Mouse (Mus musculus): Measurements from ENCODE around the gene Rnf31.

The Rnf31 gene

DNA sequence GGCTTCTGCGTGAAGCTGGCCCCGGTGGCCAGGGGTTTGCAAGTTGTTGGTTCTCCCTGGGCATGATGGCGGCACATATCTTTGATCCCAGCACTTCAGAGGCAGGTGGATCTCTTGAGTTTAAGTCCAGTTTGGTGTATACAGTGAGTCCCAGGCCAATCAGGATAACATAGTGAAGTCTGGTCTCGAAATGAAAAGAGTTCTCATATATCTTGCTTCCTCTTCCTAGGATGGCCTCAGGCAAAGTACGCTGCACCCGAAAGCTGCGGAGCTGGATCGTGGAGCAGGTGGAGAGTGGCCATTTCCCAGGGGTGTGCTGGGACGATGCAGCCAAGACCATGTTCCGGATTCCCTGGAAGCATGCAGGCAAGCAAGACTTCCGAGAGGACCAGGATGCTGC is 13.3 kb downstream of the Rnf31 start:
- no peak for DNase-seq (ENCODE audit: low spot score in 2 of 2)

GRCm38 (mm10) chr14:55605743-55606459 is 14.4 kb downstream of the Rnf31 start:
- no peak for DNase-seq (ENCODE audit: low spot score in 2 of 2)

GRCm38 (mm10) chr14:55608339-55608738 is 16.8 kb downstream of the Rnf31 start:
- no peak for DNase-seq (ENCODE audit: low spot score in 2 of 2)

GRCm38 (mm10) chr14:55613346-55613745 is 21.8 kb downstream of the Rnf31 start:
- no peak for DNase-seq (ENCODE audit: low spot score in 2 of 2)

- DNase-seq (ENCODE audit: low spot score in 2 of 2), result no peak
Measured at GRCm38 (mm10) chr14:55614565-55615178, 23.2 kb downstream of the Rnf31 start.

GRCm38 (mm10) chr14:55615876-55616275 is 24.4 kb downstream of the Rnf31 start:
- no peak for DNase-seq (ENCODE audit: low spot score in 2 of 2)

- no peak for DNase-seq (ENCODE audit: low spot score in 2 of 2)
Measured at GRCm38 (mm10) chr14:55616844-55617243, 25.3 kb downstream of the Rnf31 start.

DNA sequence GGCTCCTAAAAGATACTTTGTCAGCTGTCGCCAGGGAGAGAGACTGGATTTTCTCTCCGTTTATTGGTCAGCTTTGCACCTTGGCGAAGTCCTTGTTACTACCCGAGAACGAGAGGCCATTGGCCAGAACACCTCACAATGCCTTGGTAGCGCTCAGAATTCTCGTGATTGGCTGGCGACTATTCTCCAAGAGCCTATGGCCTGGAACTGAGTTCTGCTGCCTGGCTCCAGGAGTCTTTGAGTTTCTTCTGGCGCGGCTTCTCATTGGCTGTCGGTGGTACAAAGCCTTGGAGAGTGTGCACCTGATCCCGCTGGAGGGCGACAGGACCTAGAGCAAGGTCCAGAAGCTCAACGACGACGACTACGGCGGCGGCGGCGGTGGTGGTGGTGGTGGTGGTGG is 26.3 kb downstream of the Rnf31 start, which contains the start of gene Rec8:
Rec8 (plus strand) TSS at position 216 of the 400 bp plus-strand sequence.
- DNase-seq (ENCODE audit: low spot score in 2 of 2), result no peak

- DNase-seq (ENCODE audit: low spot score in 2 of 2), result no peak
Measured at GRCm38 (mm10) chr14:55618486-55619195, 27.1 kb downstream of the Rnf31 start.

DNA sequence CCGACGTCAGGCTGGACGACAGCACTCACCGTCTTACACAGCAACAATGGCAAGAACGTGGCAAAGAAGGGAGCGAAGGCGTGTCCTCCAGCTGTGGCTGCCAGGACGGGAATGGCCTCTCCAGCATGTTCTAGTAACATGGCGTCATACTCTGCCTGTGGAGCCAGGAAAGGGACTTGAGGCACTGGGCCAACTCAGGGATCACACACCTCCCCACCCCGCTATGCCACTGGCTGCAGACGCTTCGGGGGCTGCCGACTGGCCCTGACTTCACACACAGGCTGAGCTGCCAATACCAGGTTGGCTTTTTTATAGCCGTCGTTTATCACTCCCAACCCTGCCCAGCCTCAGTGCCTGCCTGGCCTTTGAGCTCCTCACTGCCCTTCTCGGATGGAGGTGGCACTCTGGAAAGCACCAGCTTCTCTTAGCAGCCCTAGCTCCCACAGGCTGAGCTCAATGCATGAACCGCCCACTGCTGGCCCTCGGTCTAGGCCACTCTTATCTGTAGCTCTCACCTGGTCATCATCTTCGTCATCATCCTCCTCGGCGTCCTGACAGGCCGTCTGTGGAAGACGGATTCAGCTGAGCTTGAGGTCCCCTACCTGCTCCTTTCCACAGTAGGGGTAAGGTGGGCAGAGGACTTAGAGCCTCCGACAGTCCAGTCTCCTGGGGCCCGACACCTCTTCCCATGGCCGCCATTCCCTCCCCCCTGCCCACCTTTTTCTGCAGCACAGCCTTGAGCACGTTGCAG is 36.7 kb downstream of the Rnf31 start:
- DNase-seq (ENCODE audit: low spot score in 2 of 2), result no peak

DNA sequence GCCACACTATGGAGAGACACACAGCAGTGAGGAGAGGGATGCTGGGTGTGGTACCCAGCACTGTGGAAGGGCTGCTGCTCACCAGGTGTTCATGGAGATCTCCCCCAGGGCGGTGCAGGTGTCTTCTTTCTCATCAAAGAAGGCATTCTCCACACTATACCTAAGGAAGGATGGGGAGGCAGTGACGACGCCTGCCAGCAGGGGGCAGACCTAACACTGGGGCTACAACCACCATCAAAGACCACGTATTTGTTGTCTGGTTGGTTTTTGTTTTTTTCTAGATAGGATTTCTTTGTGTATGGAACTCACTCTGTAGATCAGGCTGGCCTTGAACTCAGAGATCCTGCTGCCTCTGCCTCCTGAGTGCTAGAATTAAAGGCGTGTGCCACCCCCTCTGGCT is 37.8 kb downstream of the Rnf31 start:
- peak; percentile 36 to 41 for DNase-seq (ENCODE audit: low spot score in 2 of 2)

- DNase-seq (ENCODE audit: low spot score in 2 of 2), result peak; percentile 34 to 37
Measured at GRCm38 (mm10) chr14:55634874-55635522, 43.5 kb downstream of the Rnf31 start.

DNA sequence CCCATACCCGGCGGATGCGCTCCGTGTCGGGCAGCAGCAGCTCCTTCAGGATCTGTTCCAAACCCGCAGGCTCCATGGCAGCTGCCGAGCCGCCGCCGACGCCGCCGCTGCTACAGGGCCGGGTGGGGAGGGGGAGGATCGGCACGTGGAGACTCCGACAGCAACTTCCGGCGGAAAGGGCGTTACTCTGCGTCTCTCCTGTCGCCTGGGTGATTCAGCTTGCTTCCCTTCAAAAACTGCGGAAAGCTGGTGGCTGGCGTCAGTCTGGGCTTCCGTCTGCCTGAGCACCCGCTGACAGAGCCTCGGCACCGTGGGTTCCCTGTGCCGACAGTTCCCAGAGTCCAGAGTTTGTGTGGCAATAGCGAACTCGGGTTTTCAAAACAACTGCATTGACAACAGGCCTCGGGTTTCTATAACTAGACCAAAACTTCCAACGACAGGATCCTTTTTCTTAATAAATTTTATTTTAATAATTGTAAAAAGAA is 44.1 kb downstream of the Rnf31 start, which contains the start of gene Ipo4:
Ipo4 (minus strand) TSS at position 435 of the 485 bp plus-strand sequence.
- DNase-seq (ENCODE audit: low spot score in 2 of 2), result peak; percentile 86 to 89

DNA sequence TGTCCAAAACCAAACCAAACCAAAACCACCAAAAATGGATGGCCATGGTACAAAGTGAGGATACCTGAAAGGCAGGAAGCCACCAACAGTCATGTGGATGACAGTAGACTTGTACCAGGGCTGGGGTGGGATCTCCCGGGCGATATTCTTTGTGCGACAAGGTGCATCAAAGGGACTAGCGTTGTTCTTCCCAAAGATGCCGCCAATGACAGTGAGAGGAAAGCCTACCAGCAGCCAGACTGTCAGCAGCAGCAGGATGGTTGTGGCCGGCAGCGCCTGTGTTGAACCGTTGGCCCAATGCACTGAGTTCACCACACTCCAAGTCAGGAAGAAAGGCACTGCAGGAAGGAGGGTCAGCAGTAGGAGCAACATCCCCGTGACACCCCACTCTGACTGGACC is 46.3 kb downstream of the Rnf31 start, which contains the start of gene Gm49378:
Gm49378 (minus strand) TSS at position 101 of the 400 bp plus-strand sequence.
- no peak for DNase-seq (ENCODE audit: low spot score in 2 of 2)

DNA sequence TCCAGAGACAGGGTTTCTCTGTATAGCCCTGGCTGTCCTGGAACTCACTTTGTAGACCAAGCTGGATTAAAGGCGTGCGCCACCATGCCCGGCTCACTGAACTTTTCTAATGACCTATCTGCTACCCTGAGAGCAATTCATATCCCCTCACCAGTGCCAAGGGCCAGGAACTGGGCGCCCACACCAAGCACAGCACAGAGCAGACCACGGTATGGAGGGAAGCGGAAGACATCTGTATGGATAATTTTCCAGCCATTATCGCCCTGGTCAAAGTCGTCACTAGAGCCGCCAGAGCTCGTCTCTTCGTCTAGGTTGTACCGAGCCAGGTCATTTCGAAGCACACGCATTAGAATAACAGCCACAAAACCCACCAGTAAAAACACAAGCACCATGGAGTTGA is 49.3 kb downstream of the Rnf31 start:
- DNase-seq (ENCODE audit: low spot score in 2 of 2), result no peak

- no peak for DNase-seq (ENCODE audit: low spot score in 2 of 2)
Measured at GRCm38 (mm10) chr14:55641291-55641690, 49.8 kb downstream of the Rnf31 start.

- DNase-seq (ENCODE audit: low spot score in 2 of 2), result no peak
Measured at GRCm38 (mm10) chr14:55642679-55643059, 51.2 kb downstream of the Rnf31 start.

- DNase-seq (ENCODE audit: low spot score in 2 of 2), result peak; percentile 91 to 93
Measured at GRCm38 (mm10) chr14:55643060-55643907, 51.8 kb downstream of the Rnf31 start, which contains the start of gene Tm9sf1. Tm9sf1 (minus strand) TSS chr14:55643806.

DNA sequence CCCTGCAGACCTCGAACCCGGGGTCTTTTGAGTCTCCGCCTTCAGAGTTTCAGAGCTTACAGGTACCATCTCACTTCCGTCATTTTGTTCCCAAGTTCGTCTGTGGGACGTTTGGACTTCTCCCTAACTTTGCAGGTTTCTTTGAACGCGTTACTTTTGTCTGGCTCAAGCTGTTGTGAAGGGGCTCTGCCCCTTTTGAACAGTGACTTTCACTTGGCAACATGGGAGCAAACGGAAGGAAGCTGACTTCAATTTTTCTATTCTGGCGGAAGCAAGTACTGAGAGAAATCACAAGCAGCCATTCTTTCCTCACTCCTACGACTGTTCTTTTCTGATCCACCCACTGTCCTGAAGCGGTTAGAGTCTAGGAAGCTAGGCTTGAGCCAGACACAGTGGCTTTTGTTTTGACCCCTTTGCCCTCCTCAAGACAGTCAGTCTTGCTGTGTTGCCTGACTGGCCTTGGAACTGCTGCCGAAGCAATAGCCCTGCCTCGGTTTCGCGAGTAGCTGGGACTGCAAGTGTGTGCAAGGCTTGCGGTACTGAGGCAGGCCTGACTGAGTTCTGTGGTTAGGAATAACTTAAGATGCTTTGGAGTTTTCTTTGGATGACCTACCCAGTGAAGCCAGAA is 52.9 kb downstream of the Rnf31 start:
- DNase-seq (ENCODE audit: low spot score in 2 of 2), result no peak

DNA sequence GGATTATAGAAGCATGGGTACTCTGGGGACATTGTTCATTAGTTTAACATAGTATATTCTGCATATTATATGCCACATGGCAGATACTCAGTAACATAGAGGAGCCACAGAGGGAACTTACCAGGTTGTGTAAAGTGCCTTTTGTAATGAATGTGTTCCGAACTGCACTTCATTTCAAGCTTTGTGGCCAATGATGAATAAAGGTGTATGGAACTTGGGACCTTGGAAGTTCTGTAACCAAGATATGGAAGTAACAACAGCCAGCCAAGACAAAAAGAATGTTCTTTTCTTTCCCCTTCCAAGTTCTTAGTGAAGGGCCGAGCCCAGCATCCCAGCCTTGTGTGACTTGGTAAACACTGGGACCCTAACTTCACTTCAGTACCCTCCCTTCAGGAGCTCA is 58.4 kb downstream of the Rnf31 start, which contains the start of gene Tssk4:
Tssk4 (plus strand) TSS at position 301 of the 400 bp plus-strand sequence.
- DNase-seq (ENCODE audit: low spot score in 2 of 2), result no peak
